Mouse (Mus musculus) CD4-positive helper T cell, adult 2 months (primary cell): ENCODE data around the gene Fgfr2.
A peak's percentile ranks its signal among the peaks of the same experiment; 100 is the strongest.

ENCODE experiments used
- DNase-seq: peaks from one replicate; pipeline ENCODE4 v3.0.0-alpha.2; 2012; ENCODE audit warnings: low read depth, missing footprints, low spot score

Fgfr2 gene

GRCm38 (mm10) chr7:132754389-132754750, 368.8 kb downstream of the Fgfr2 start:
- no peak for DNase-seq

- DNase-seq = no peak
Observed at GRCm38 (mm10) chr7:132753518-132754388, 369.4 kb downstream of the Fgfr2 start.

- DNase-seq = no peak
Observed at GRCm38 (mm10) chr7:132751716-132752115, 371.4 kb downstream of the Fgfr2 start.

- no peak for DNase-seq
Observed at GRCm38 (mm10) chr7:132749504-132749903, 373.6 kb downstream of the Fgfr2 start.

GRCm38 (mm10) chr7:132748076-132748769, 374.9 kb downstream of the Fgfr2 start:
- DNase-seq = no peak

GRCm38 (mm10) chr7:132747096-132747495, 376.1 kb downstream of the Fgfr2 start:
- no peak for DNase-seq

- no peak for DNase-seq
Observed at GRCm38 (mm10) chr7:132742912-132743311, 380.2 kb downstream of the Fgfr2 start.

GRCm38 (mm10) chr7:132739829-132740228, 383.3 kb downstream of the Fgfr2 start:
- DNase-seq = no peak

GRCm38 (mm10) chr7:132738844-132739243, 384.3 kb downstream of the Fgfr2 start:
- DNase-seq = no peak

- DNase-seq = peak; percentile 32
Observed at GRCm38 (mm10) chr7:132736099-132736862, 386.9 kb downstream of the Fgfr2 start.

GRCm38 (mm10) chr7:132735145-132735544, 388.0 kb downstream of the Fgfr2 start:
- DNase-seq = peak; percentile 97

- DNase-seq = no peak
Observed at GRCm38 (mm10) chr7:132734222-132734621, 388.9 kb downstream of the Fgfr2 start.

GRCm38 (mm10) chr7:132733521-132733920, 389.6 kb downstream of the Fgfr2 start:
- no peak for DNase-seq

GRCm38 (mm10) chr7:132732136-132732789, 390.9 kb downstream of the Fgfr2 start:
- no peak for DNase-seq

- no peak for DNase-seq
Observed at GRCm38 (mm10) chr7:132731558-132731957, 391.6 kb downstream of the Fgfr2 start.

GRCm38 (mm10) chr7:132730510-132730909, 392.6 kb downstream of the Fgfr2 start:
- no peak for DNase-seq

GRCm38 (mm10) chr7:132729093-132729831, 393.9 kb downstream of the Fgfr2 start:
- no peak for DNase-seq

GRCm38 (mm10) chr7:132726106-132726861, 396.9 kb downstream of the Fgfr2 start:
- DNase-seq = no peak

GRCm38 (mm10) chr7:132724501-132725062, 398.6 kb downstream of the Fgfr2 start:
- DNase-seq = no peak

GRCm38 (mm10) chr7:132723906-132724305, 399.2 kb downstream of the Fgfr2 start:
- peak; percentile 27 for DNase-seq
